Mouse (Mus musculus) megakaryocyte, embryonic 14.5 days (primary cell): Measurements from ENCODE around the gene Kcne4.

ENCODE experiments used
- FLI1 ChIP-seq: IDR thresholded peaks from 2 replicates; pipeline ENCODE4 v1.6.1; 2012; ENCODE audit warnings: low read length, inconsistent platforms, mixed read lengths
- GATA1 ChIP-seq: IDR thresholded peaks from 3 replicates; pipeline ENCODE4 v1.6.1; 2012; ENCODE audit warnings: mixed read lengths, low read length, inconsistent platforms, borderline replicate concordance

- TF ChIP-seq GATA1 (no peak), FLI1 (no peak)
These were observed 21.9 kb downstream of the Kcne4 start for GRCm38 (mm10) chr1:78838468-78838867.
